Mouse (Mus musculus): Measurements from ENCODE around the gene Sfxn5. TPM values are rescaled to one million over a fixed set of nuclear protein-coding genes. Genes with fewer than 3 reads are reported as not detected.

Sfxn5 gene
- polyA plus RNA-seq, 1 experiment, result 17.5 TPM

DNA sequence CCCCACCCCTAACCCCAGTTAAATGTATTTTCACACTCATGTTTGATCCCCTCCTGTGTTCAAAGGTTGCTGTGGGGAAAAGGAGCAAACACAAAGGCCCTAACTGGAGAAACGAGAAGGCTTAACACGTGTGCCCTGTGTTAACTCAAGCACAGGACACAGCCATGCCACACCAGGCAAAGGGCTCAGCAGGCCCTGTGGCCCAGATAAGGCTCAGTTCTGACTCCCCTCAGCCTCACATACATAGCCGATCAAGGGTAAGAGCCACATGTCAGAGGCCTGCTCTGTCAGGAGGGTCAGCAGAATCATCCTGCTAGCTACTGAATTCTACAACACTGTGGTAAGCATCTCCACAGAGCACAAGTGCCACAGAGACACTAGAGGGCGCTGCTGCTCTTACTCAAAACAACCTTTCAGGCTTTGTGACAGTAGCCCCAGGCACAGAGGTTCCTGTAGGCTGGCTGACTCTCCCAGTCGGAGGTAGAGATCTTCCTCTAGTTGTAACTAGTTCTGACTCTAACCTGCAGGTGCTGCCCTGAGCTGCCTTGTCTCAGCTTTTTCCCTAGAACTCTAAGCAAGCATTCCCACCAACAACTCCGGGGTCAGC lies 12.9 kb upstream of the Sfxn5 start:
- TF ChIP-seq CTCF (IDR thresholded peaks at IDR 0.05; ENCODE audit: borderline replicate concordance, extremely low read depth, insufficient read depth, insufficient read length), result peak; percentile 84
- no peak for TF ChIP-seq POLR2A (IDR thresholded peaks at IDR 0.05; ENCODE audit: borderline replicate concordance, extremely low read depth, insufficient read depth, insufficient read length, poor library complexity, severe bottlenecking)

DNA sequence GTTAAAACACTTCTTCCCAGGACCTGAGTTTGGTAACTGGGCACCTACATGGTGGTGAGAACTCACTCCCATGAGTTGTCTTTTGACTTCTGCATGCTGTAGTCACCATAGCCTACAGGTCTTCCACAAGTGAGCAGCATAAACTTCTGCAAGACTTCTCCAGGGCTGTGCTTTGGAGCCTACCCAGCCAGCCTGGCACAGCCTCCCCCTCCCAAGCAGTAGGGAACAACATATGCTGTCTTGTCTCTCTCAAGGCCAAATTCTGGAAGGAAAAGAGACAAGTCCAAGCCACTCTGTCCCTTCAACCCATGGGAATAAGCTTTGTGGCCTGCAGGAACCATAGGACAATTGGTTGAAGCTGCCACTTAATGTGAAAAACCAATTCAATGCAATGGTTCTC lies 11.7 kb upstream of the Sfxn5 start:
- TF ChIP-seq POLR2A (IDR thresholded peaks at IDR 0.05; ENCODE audit: borderline replicate concordance, extremely low read depth, insufficient read depth, insufficient read length, poor library complexity, severe bottlenecking), result no peak
- TF ChIP-seq CTCF (IDR thresholded peaks at IDR 0.05; ENCODE audit: borderline replicate concordance, extremely low read depth, insufficient read depth, insufficient read length), result no peak
- no peak for DNase-seq (ENCODE audit: low read depth)

More for the DNA sequence above, 12.9 kb upstream of the Sfxn5 start:
- DNase-seq (ENCODE audit: low read depth), result peak; percentile 95

DNA sequence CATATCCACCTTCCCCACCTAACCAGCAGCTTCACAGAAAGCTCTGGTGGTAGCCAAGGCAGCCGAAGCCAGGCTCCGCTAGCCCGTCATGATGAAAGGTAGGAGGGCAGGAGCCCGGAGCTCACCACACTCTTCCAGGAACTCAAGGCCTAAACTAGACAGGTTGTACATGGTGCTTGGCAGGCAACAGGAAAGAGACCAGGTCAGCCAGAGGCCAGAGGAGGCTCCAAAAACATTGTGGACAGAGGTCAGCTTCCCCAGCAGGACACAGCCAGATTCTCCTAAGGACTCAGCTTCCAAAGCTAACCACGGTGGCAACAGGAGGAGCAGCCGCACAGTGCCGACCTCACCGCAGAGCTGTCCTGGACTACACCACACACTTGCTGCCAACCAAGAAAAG lies 9.8 kb upstream of the Sfxn5 start:
- no peak for TF ChIP-seq POLR2A (IDR thresholded peaks at IDR 0.05; ENCODE audit: borderline replicate concordance, extremely low read depth, insufficient read depth, insufficient read length, poor library complexity, severe bottlenecking)
- no peak for DNase-seq (ENCODE audit: low read depth)

DNA sequence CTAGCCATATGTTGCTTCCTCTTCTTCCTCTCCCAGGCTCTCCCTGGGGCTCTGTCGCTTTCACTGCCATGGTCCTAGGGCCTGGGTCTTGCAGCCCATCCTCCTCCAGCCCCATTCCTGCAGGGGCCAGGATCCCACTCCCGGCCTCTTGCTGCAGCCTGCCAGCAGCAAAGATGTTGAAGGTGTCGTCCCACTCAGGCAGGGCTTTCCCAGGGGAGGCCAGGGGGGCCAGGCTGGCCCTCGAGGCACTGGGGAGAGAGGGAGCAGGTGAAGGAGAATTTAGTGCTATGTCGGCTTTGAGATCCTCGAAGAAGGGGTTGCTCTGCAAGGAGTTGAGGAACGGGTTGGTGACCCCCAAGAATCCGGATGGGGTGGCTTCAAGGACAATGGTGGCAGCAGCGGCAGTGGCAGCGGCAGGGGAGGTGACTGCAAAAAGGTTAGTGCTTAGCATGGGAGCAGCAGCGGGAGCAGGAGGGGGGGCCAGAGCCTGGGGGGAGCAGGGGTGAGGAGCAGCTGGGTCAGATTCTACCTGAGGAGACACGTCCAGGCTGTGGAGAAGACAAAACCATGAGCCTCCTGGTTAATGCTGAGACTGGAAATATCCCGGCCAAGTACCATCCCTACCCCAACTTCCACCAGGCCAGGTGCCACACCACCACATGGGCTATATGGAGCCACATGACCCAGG lies 8.7 kb upstream of the Sfxn5 start:
- TF ChIP-seq CTCF (IDR thresholded peaks at IDR 0.05; ENCODE audit: borderline replicate concordance, extremely low read depth, insufficient read depth, insufficient read length) (no peak), POLR2A (IDR thresholded peaks at IDR 0.05; ENCODE audit: borderline replicate concordance, extremely low read depth, insufficient read depth, insufficient read length, poor library complexity, severe bottlenecking) (no peak)
- DNase-seq (ENCODE audit: low read depth), result no peak

DNA sequence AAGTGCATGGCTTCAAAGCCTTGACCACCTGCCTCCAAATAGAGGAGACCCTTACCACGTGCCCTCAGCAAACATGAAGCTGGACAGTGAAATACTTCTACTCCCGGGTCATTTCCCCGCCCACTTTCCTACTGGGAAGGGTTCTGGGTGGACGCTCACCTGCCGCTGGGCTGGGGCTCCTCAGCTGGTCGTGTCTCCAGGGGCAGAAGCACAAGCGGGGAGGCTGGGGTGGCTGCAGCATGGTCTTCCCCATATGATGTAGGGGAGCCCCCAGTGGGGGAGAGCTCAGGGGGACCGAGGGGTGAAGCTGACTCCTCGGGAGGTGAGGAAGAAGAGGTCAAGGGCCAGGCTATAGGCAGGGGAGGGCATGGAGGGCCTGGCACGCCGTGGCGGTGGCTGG lies 7.0 kb upstream of the Sfxn5 start:
- TF ChIP-seq CTCF (IDR thresholded peaks at IDR 0.05; ENCODE audit: borderline replicate concordance, extremely low read depth, insufficient read depth, insufficient read length) (no peak), POLR2A (IDR thresholded peaks at IDR 0.05; ENCODE audit: borderline replicate concordance, extremely low read depth, insufficient read depth, insufficient read length, poor library complexity, severe bottlenecking) (no peak)
- no peak for DNase-seq (ENCODE audit: low read depth)

DNA sequence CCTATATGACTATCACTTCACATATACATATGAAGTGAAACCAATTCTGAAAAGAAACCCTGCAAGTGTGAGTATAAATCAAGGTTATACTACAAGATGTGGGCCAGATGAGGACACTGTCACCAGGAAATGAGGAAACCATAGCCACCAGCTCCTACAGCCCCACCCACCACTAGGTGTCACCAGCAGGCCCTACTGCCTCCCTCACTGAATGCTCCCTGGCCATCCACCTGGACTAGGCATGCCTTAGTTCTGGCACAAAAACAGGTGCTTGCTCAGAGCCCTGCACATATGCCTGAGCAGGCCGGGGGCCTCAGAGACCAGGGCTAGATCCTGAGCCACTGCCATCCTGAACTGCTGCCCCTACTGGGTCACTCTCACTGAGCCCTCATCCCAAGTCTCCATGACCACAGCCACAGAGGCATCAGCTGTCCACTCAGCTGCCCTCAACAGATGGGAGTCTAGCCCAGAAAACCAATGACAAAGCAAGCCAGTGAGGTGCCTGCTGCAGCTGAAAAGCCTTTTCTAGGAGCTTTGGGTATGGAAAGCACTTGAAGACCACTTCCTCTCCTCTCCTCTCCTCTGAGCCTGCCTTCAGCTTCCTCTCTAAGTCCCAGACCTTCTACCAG lies 6.2 kb upstream of the Sfxn5 start:
- peak; percentile 13 for DNase-seq (ENCODE audit: low read depth)
- no peak for TF ChIP-seq POLR2A (IDR thresholded peaks at IDR 0.05; ENCODE audit: borderline replicate concordance, extremely low read depth, insufficient read depth, insufficient read length, poor library complexity, severe bottlenecking)
- peak; percentile 55 for TF ChIP-seq CTCF (IDR thresholded peaks at IDR 0.05; ENCODE audit: borderline replicate concordance, extremely low read depth, insufficient read depth, insufficient read length)

DNA sequence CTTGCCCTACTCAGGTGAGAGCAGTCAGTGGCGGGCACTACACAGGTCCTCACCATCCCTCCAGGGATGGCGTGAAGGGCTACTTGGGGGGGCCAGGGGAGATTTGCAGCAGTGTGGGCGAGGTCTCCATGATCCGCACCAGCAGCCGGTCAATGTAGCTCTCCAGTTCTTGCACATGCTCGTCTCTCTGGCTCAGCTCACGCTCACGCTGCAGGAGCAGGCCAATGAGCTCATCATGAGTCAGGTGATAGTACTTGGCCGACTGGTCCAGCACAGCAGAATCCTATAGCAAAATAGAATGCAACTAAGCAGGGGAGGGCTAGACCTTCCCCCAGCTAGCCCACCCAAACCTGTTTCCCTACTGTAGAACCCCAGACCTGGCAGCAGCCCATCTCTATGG lies 3.7 kb upstream of the Sfxn5 start:
- DNase-seq (ENCODE audit: low read depth), result no peak
- TF ChIP-seq POLR2A (IDR thresholded peaks at IDR 0.05; ENCODE audit: borderline replicate concordance, extremely low read depth, insufficient read depth, insufficient read length, poor library complexity, severe bottlenecking), result no peak
- TF ChIP-seq CTCF (IDR thresholded peaks at IDR 0.05; ENCODE audit: borderline replicate concordance, extremely low read depth, insufficient read depth, insufficient read length), result no peak

DNA sequence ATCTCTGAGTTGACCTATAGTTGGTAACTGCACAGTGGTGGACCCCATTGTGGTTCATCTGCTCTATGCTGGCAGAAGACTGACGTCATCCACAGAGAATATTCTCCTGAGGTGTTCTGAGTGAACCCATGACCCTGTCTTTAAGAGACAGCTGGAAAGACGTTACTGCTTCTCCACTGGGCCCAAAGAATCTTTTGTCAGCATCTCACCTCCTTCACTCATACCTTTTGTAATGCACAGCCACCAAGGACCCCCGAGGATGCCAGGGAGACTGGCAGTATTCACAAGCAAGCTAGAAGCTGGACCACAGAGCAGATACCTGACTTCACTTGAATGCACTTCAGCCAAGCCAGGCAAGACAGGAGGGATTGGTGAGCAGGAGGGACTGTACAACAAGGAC lies 2.1 kb upstream of the Sfxn5 start:
- DNase-seq (ENCODE audit: low read depth), result no peak
- TF ChIP-seq CTCF (IDR thresholded peaks at IDR 0.05; ENCODE audit: borderline replicate concordance, extremely low read depth, insufficient read depth, insufficient read length) (no peak), POLR2A (IDR thresholded peaks at IDR 0.05; ENCODE audit: borderline replicate concordance, extremely low read depth, insufficient read depth, insufficient read length, poor library complexity, severe bottlenecking) (no peak)

DNA sequence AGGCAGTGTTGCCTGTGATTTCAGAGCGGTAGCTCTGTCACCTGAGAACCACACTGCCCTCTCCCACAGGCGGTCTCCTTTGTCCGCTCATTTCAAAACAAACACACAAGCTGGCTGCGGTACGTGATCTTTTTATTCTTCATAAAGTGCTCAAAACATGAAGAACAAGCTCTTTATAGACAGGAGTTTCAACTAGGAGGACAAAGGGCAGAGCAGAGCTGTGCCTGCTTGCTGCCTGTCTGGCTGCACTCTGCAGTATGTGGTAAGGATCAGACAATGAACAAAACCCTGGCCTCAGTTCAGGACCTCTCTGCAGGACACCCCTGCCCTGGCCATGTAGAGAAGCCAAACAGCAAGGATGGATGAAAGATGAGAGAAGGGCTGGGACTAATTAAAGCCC lies 1.6 kb upstream of the Sfxn5 start:
- DNase-seq (ENCODE audit: low read depth), result no peak
- TF ChIP-seq CTCF (IDR thresholded peaks at IDR 0.05; ENCODE audit: borderline replicate concordance, extremely low read depth, insufficient read depth, insufficient read length), result no peak
- TF ChIP-seq POLR2A (IDR thresholded peaks at IDR 0.05; ENCODE audit: borderline replicate concordance, extremely low read depth, insufficient read depth, insufficient read length, poor library complexity, severe bottlenecking), result no peak

DNA sequence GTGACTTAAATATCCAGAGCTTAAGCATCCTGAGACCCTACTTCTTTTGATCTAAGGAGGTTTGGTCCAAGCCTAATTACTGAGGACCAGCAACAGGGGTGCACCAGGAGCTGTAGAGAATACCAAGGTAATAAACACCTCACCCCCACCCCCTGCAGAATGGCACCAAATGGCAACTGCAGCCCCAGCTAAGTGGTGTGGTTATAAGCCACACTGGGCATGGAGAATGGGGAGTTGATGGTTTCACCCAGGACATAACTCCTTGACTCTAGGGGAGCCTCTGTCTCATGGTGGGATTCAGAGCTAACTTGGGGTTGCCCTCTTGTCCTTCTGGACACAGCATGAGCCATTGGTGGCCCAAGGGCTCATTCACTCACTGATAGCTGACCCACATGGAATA lies 1.0 kb upstream of the Sfxn5 start:
- no peak for TF ChIP-seq POLR2A (IDR thresholded peaks at IDR 0.05; ENCODE audit: borderline replicate concordance, extremely low read depth, insufficient read depth, insufficient read length, poor library complexity, severe bottlenecking)
- TF ChIP-seq CTCF (IDR thresholded peaks at IDR 0.05; ENCODE audit: borderline replicate concordance, extremely low read depth, insufficient read depth, insufficient read length), result no peak
- no peak for DNase-seq (ENCODE audit: low read depth)

DNA sequence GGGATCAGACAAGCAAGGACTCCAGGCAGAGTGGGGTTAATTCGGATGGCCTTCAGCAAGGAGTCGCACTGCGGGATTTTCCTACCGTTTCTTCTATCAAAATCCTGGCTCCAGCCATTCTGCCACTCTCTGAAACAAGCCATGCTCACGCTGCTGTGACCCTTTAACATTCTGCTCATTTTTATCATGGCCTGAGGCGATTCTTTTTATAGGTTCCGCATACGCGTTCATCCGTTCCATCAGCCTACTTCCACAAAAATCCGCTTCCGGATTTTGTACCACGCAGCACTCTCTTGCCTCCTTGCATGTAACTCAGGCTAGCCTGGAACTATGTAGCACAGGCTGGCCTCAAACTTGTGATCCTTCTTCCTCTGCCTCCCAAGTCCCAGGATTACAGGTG lies 510 bp upstream of the Sfxn5 start:
- TF ChIP-seq POLR2A (IDR thresholded peaks at IDR 0.05; ENCODE audit: borderline replicate concordance, extremely low read depth, insufficient read depth, insufficient read length, poor library complexity, severe bottlenecking), result no peak
- no peak for TF ChIP-seq CTCF (IDR thresholded peaks at IDR 0.05; ENCODE audit: borderline replicate concordance, extremely low read depth, insufficient read depth, insufficient read length)
- DNase-seq (ENCODE audit: low read depth), result peak; percentile 77
